Mouse (Mus musculus) liver, postnatal 0 days (tissue): ENCODE results near the gene Lpo. TPM values are rescaled to one million over a fixed set of nuclear protein-coding genes. Genes with fewer than 3 reads are reported as not detected.
A peak's percentile ranks its signal among the peaks of the same experiment; 100 is the strongest.

Experiments
- ATAC-seq: fragments of 200-750 bp; cut with Nextera tagmentation; 2 replicates; pipeline ENCODE4 v1.8.0; 2017; ENCODE audit warnings: mild to moderate bottlenecking, moderate library complexity
- DNase-seq: peaks from one replicate; pipeline ENCODE4 v3.0.0-alpha.2; 2016
- H3K27ac ChIP-seq: fragments of 300-500 bp; sonication (generic); 2 replicates; pipeline ENCODE4 v1.5.1; 2014; ENCODE audit warnings: antibody characterized with exemption, moderate library complexity, mild to moderate bottlenecking, low read depth
- H3K27me3 ChIP-seq: fragments of 300-500 bp; sonication (generic); 2 replicates; pipeline ENCODE4 v1.6.1; 2014; ENCODE audit warnings: low read length, control low read depth, mixed read lengths; ENCODE audit not compliant: insufficient read depth
- H3K36me3 ChIP-seq: fragments of 300-500 bp; sonication (generic); replicated peaks from 2 replicates; pipeline ENCODE4 v1.6.1; 2014; ENCODE audit warnings: mild to moderate bottlenecking, control low read depth, low read length, moderate library complexity, mixed read lengths; ENCODE audit not compliant: insufficient read depth
- H3K4me1 ChIP-seq: fragments of 300-500 bp; sonication (generic); 2 replicates; pipeline ENCODE4 v1.6.1; 2014; ENCODE audit warnings: antibody characterized with exemption, mild to moderate bottlenecking, control low read depth; ENCODE audit not compliant: insufficient read depth
- H3K4me2 ChIP-seq: fragments of 300-500 bp; sonication (generic); 2 replicates; pipeline ENCODE4 v1.6.1; 2014; ENCODE audit warnings: low read depth, mild to moderate bottlenecking, low read length, moderate library complexity, mixed read lengths
- H3K4me3 ChIP-seq: fragments of 300-500 bp; sonication (generic); 2 replicates; pipeline ENCODE4 v1.5.1; 2014; ENCODE audit warnings: low read depth, low read length
- H3K9ac ChIP-seq: fragments of 300-500 bp; sonication (generic); replicated peaks from 2 replicates; pipeline ENCODE4 v1.6.1; 2014; ENCODE audit warnings: mild to moderate bottlenecking, moderate library complexity
- H3K9me3 ChIP-seq: fragments of 300-500 bp; sonication (generic); 2 replicates; pipeline ENCODE4 v1.6.1; 2016; ENCODE audit warnings: mild to moderate bottlenecking, control low read depth, low read length, mixed read lengths
- CTCF ChIP-seq: sonication (generic); IDR thresholded peaks from 2 replicates; pipeline ENCODE4 v1.5.1; 2016; ENCODE audit warnings: antibody characterized with exemption, low read depth
- EP300 ChIP-seq: IDR thresholded peaks from 2 replicates; pipeline ENCODE4 v1.6.1; 2016; ENCODE audit warnings: antibody characterized with exemption, low read depth, mild to moderate bottlenecking
- WGBS: fragments of 180-500 bp; shearing (Covaris S2); extraction: QIAGEN DNeasy Blood & Tissue Kit; methylation state at CpG from one replicate; pipeline ENCODE4 v1.1.7; 2014; ENCODE audit not compliant: insufficient replicate concordance; 5-methylcytosine and 5-hydroxymethylcytosine counted together
- microRNA counts: library from miRNA; unstranded; fragments of <30 nt; microRNA quantifications from one replicate; lab custom pipeline; 2015
- microRNA-seq: library from miRNA; unstranded; fragments of <30 nt; microRNA quantifications from one replicate; pipeline ENCODE4, GENCODE M21; 2016
- polyA plus RNA-seq: library from polyadenylated mRNA; unstranded; fragments of >200 nt; fragmentation: Nextera tagmentation; extraction: Ambion mirVana; gene quantifications from 2 replicates; pipeline ENCODE4 v1.2.1, GENCODE M21; 2015

The Lpo gene
- polyA plus RNA-seq, 1 experiment from 2014 or later: not detected

GRCm38 (mm10) chr11:87757001-87757954, 70.8 kb downstream of the Lpo start:
- ATAC-seq (no peak), DNase-seq (peak; percentile 44)
- peak overlapping the region; percentile 94 for H3K9ac ChIP-seq
- peak overlapping the region; percentile 99 for H3K27ac ChIP-seq
- peaks cover 13% of the 10 kb centered on the region for H3K27me3 ChIP-seq
- 37% methylated on average over 25 of the region's 25 CpGs for WGBS
- H3K9me3 ChIP-seq: no peaks in the 10 kb centered on the region
- peaks cover 13% of the 10 kb centered on the region for H3K36me3 ChIP-seq
- no peak for TF ChIP-seq CTCF
- 0 out of 2 replicates have a peak, but pooled peaks have one; percentile 33 for TF ChIP-seq EP300
- H3K4me1 ChIP-seq: peaks cover 27% of the 10 kb centered on the region
- peak overlapping the region; percentile 68 for H3K4me2 ChIP-seq
- H3K4me3 ChIP-seq: peak overlapping the region; percentile 92

MicroRNAs within 50 kb of the gene (microRNA counts, 519-probe panel; counts per million panel counts)
- 7,196 counts per million, percentile 84 among the panel's probes with 10 or more counts for microRNA mmu-miR-142-3p (lab: Ali Mortazavi, UCI)
- 3,836 counts per million, percentile 42 among the panel's probes with 10 or more counts for microRNA mmu-miR-142-5p (lab: Ali Mortazavi, UCI)

Small RNA genes lying within 50 kb of the gene (microRNA-seq; reads per million reads assigned to microRNA genes)
- not detected for gene Mir142
- gene Mir142b: not detected

Other genes starting within 250 kb of the Lpo start
- gene Mtmr4, start 236.1 kb downstream of the Lpo start, polyA plus RNA-seq: 4.8 and 5.6 TPM in 2 replicates
- gene Hsf5, start 211.1 kb downstream of the Lpo start, polyA plus RNA-seq: 0.04 TPM in 1 of 2 replicates, not detected in the other
- gene Rnf43, start 165.6 kb downstream of the Lpo start, polyA plus RNA-seq: 4.2 and 5.8 TPM in 2 replicates
- 114 and 120 TPM in 2 replicates for gene Supt4a, start 90.7 kb downstream of the Lpo start, polyA plus RNA-seq
- 0.59 and 1.2 TPM in 2 replicates for gene Tspoap1, start 67.7 kb downstream of the Lpo start, polyA plus RNA-seq
- 250 and 274 TPM in 2 replicates for gene Mpo, start 34.7 kb downstream of the Lpo start, polyA plus RNA-seq
- 1.4 and 2.1 TPM in 2 replicates for gene Mks1, start 24.9 kb upstream of the Lpo start, polyA plus RNA-seq
- 0.52 and 0.65 TPM in 2 replicates for gene Epx, start 47.2 kb upstream of the Lpo start, polyA plus RNA-seq
- not detected in 2 replicates for gene Olfr462, start 64.0 kb upstream of the Lpo start, polyA plus RNA-seq
- not detected in 2 replicates for gene Olfr463, start 69.1 kb upstream of the Lpo start, polyA plus RNA-seq
- gene Olfr464, start 92.7 kb upstream of the Lpo start, polyA plus RNA-seq: not detected in 2 replicates
- gene Dynll2, start 159.2 kb upstream of the Lpo start, polyA plus RNA-seq: 10.5 and 11.0 TPM in 2 replicates
- gene Srsf1, start 219.1 kb upstream of the Lpo start, polyA plus RNA-seq: 54.8 and 58.6 TPM in 2 replicates
- gene Vezf1, start 240.0 kb upstream of the Lpo start, polyA plus RNA-seq: 6.3 TPM in 2 replicates